Mouse (Mus musculus) heart, postnatal 0 days (tissue): Measurements from ENCODE around the gene Gm28729. TPM values are rescaled to one million over a fixed set of nuclear protein-coding genes. Genes with fewer than 3 reads are reported as not detected.
"Not testable (repeated sequence)": the region's sequence is repeated elsewhere in the genome, so short reads cannot be mapped to it uniquely, and the experiment has no call there.

ENCODE experiments used
- ATAC-seq: fragments of 200-750 bp; cut with Nextera tagmentation; 2 replicates; pipeline ENCODE4 v1.8.0; 2017; ENCODE audit warnings: low read depth, moderate number of reproducible peaks, moderate library complexity; ENCODE audit not compliant: insufficient read depth
- DNase-seq: peaks from one replicate; pipeline ENCODE4 v3.0.0-alpha.2; 2016; ENCODE audit warnings: low spot score
- H3K27ac ChIP-seq: fragments of 300-500 bp; sonication (generic); 2 replicates; pipeline ENCODE4 v1.5.1; 2014; ENCODE audit warnings: low read depth, mild to moderate bottlenecking
- H3K27me3 ChIP-seq: fragments of 300-500 bp; sonication (generic); 2 replicates; pipeline ENCODE4 v1.6.1; 2014; ENCODE audit warnings: low read length, mixed read lengths; ENCODE audit not compliant: control insufficient read depth, insufficient read depth
- H3K36me3 ChIP-seq: fragments of 300-500 bp; sonication (generic); replicated peaks from 2 replicates; pipeline ENCODE4 v1.6.1; 2014; ENCODE audit warnings: low read length, mixed read lengths; ENCODE audit not compliant: control insufficient read depth, insufficient read depth
- H3K4me1 ChIP-seq: fragments of 300-500 bp; sonication (generic); 2 replicates; pipeline ENCODE4 v1.6.1; 2014; ENCODE audit warnings: antibody characterized with exemption; ENCODE audit not compliant: control insufficient read depth, insufficient read depth
- H3K4me2 ChIP-seq: fragments of 300-500 bp; sonication (generic); 2 replicates; pipeline ENCODE4 v1.6.1; 2014; ENCODE audit warnings: low read depth, mild to moderate bottlenecking, low read length, moderate library complexity
- H3K4me3 ChIP-seq: fragments of 300-500 bp; sonication (generic); 2 replicates; pipeline ENCODE4 v1.5.1; 2014; ENCODE audit warnings: low read depth, low read length
- H3K9ac ChIP-seq: fragments of 300-500 bp; sonication (generic); replicated peaks from 2 replicates; pipeline ENCODE4 v1.6.1; 2014; ENCODE audit warnings: low read depth, low read length, mixed read lengths
- H3K9me3 ChIP-seq: fragments of 300-500 bp; sonication (generic); replicated peaks from 2 replicates; pipeline ENCODE4 v1.6.1; 2016; ENCODE audit warnings: low read length; ENCODE audit not compliant: control insufficient read depth
- CTCF ChIP-seq: IDR thresholded peaks from 2 replicates; pipeline ENCODE4 v1.5.1; 2016; ENCODE audit warnings: antibody characterized with exemption, control low read depth, low read depth
- EP300 ChIP-seq: IDR thresholded peaks from 2 replicates; pipeline ENCODE4 v1.6.1; 2016; ENCODE audit warnings: antibody characterized with exemption, low read depth
- WGBS: fragments of 180-500 bp; shearing (Covaris S2); extraction: QIAGEN DNeasy Blood & Tissue Kit; methylation state at CpG from one replicate; pipeline ENCODE4 v1.1.7; 2014; 5-methylcytosine and 5-hydroxymethylcytosine counted together
- polyA plus RNA-seq: library from polyadenylated mRNA; unstranded; fragments of >200 nt; fragmentation: Nextera tagmentation; extraction: Ambion mirVana; gene quantifications from 2 replicates; pipeline ENCODE4 v1.2.1, GENCODE M21; 2015
- total RNA-seq: library from RNA; depleted of rRNA; stranded (reverse); fragments of >200 nt; gene quantifications from 2 replicates; pipeline ENCODE4 v1.2.3, GENCODE M21; 2014; ENCODE audit warnings: low replicate concordance

The Gm28729 gene
- total and polyA plus RNA-seq, 2 experiments from 2014 or later, result not detected

DNA sequence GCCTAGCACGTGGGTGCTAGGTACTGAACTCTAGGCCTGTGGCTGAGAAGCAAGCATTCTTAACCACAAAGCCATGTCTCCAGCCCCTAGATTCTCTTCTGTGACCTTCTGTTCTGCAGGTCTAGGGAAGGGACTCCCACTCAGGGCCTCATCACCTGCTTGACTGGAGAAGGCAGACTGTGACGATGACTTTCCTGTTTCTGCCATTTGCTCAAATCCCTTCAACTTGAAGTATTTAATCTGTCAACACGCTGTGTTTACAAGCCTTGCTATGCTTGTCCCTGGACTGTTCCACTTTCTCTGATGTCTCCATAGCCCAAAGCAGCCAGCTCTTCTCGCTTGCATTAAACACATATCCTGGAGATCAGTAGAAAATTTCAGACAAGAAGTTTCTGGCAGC, 7.5 kb upstream of the Gm28729 start:
- no peaks in the 10 kb centered on the region for H3K9me3 ChIP-seq
- TF ChIP-seq CTCF (no peak), EP300 (no peak)
- no peaks in the 10 kb centered on the region for H3K36me3 ChIP-seq
- peaks cover 16% of the 10 kb centered on the region; the same call in 1 of the 2 replicates for H3K4me1 ChIP-seq
- no peak overlapping the region for H3K4me3 ChIP-seq
- DNase-seq (no peak), ATAC-seq (no peak)
- 73% methylated on average over 4 of the region's 4 CpGs for WGBS
- H3K9ac ChIP-seq, result no peak overlapping the region
- no peaks in the 10 kb centered on the region for H3K27me3 ChIP-seq
- no peak overlapping the region for H3K27ac ChIP-seq
- no peak overlapping the region for H3K4me2 ChIP-seq

- Histone ChIP-seq H3K9me3 (no peaks in the 10 kb centered on the region), H3K36me3 (no peaks in the 10 kb centered on the region), H3K27ac (no peak overlapping the region), H3K4me1 (0 out of 2 replicates have a peak, but pooled peaks cover 3% of the 10 kb centered on the region), H3K27me3 (no peaks in the 10 kb centered on the region), H3K9ac (no peak overlapping the region), H3K4me3 (no peak overlapping the region), H3K4me2 (0 out of 2 replicates have a peak overlapping the region, but pooled peaks have one; percentile 7)
- WGBS, result 48% methylated on average over 11 of the region's 11 CpGs
- ATAC-seq (no peak), DNase-seq (no peak)
- TF ChIP-seq EP300 (no peak), CTCF (no peak)
Measured at GRCm38 (mm10) chr9:96530674-96531081, 5.6 kb upstream of the Gm28729 start.

- Histone ChIP-seq H3K4me3 (no peak overlapping the region), H3K36me3 (no peaks in the 10 kb centered on the region), H3K27ac (no peak overlapping the region), H3K9me3 (no peaks in the 10 kb centered on the region), H3K4me1 (0 out of 2 replicates have a peak, but pooled peaks cover 3% of the 10 kb centered on the region), H3K4me2 (0 out of 2 replicates have a peak overlapping the region, but pooled peaks have one; percentile 7), H3K27me3 (no peaks in the 10 kb centered on the region), H3K9ac (no peak overlapping the region)
- no peak for ATAC-seq
- WGBS, result 68% methylated on average over 10 of the region's 10 CpGs
- no peak for DNase-seq
- TF ChIP-seq CTCF (no peak), EP300 (no peak)
Measured at GRCm38 (mm10) chr9:96529961-96530673, 5.1 kb upstream of the Gm28729 start.

GRCm38 (mm10) chr9:96526011-96526410, 947 bp upstream of the Gm28729 start:
- ATAC-seq (no peak), DNase-seq (no peak)
- Histone ChIP-seq H3K9ac (no peak overlapping the region), H3K9me3 (no peaks in the 10 kb centered on the region), H3K27ac (no peak overlapping the region), H3K4me2 (no peak overlapping the region), H3K27me3 (no peaks in the 10 kb centered on the region), H3K4me1 (0 out of 2 replicates have a peak, but pooled peaks cover 3% of the 10 kb centered on the region), H3K4me3 (no peak overlapping the region), H3K36me3 (no peaks in the 10 kb centered on the region)
- WGBS, result 78% methylated on average over 4 of the region's 4 CpGs
- TF ChIP-seq EP300, result no peak
- TF ChIP-seq CTCF, result no peak

DNA sequence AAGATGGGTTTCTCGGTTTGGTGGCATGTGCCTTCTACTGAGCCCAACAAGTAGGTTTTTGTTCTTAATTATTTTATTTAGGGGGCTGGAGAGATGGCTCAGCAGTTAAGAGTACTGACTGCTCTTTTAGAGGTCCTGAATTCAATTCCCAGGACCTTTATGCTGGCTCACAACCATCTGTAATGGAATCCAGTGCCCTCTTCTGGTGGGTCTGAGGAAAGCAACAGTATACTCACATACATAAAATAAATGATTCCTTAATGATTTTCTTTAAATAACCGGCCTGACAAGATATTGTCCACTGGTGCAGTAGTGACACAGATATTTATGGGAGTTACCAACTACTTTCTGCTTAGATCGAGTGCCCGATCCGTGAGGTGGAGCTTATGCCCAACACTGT, 1.9 kb downstream of the Gm28729 start:
- Histone ChIP-seq H3K36me3 (no peaks in the 10 kb centered on the region), H3K4me3 (no peak overlapping the region), H3K9me3 (no peaks in the 10 kb centered on the region), H3K4me2 (no peak overlapping the region), H3K27me3 (no peaks in the 10 kb centered on the region), H3K27ac (no peak overlapping the region), H3K4me1 (no peaks in the 10 kb centered on the region), H3K9ac (no peak overlapping the region)
- 80% methylated on average over 5 of the region's 5 CpGs for WGBS
- no peak for ATAC-seq
- TF ChIP-seq CTCF (no peak), EP300 (no peak)
- no peak for DNase-seq

DNA sequence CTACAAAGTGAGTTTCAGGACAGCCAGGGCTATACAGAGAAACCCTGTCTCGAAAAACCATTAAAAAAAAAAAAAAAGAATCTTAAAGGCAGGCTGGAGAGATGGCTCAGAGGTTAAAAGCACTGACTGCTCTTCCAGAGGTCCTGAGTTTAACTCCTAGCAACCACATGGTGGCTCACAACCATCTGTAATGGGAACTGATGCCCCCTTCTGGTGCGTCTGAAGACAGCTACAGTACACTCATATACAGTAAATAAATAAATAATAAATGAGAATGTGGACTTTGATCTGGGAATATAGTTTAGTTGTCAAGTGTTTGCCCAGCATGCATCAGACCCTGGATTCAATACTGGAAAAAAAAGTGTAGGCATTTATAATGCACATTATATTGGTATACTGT, 3.5 kb downstream of the Gm28729 start:
- WGBS, result 77% methylated on average over 2 of the region's 2 CpGs
- DNase-seq, H3K4me1 ChIP-seq, H3K27ac ChIP-seq, H3K4me2 ChIP-seq, H3K4me3 ChIP-seq, H3K36me3 ChIP-seq, H3K27me3 ChIP-seq, H3K9ac ChIP-seq, H3K9me3 ChIP-seq, ATAC-seq: not testable (repeated sequence)
